Mouse (Mus musculus) spleen, adult 10 weeks (tissue): ENCODE results near the gene Plxnc1. TPM values are rescaled to one million over a fixed set of nuclear protein-coding genes. Genes with fewer than 3 reads are reported as not detected.

Experiments
- polyA plus RNA-seq: library from polyadenylated mRNA; stranded (reverse); fragments of 350-450 nt; fragmentation: Illumina TruSeq; extraction: RNeasy Lipid Tissue Mini Kit (QIAGEN cat#74804); gene quantifications from one replicate; pipeline ENCODE4 v1.2.3, GENCODE M21; 2015; ENCODE audit warnings: low replicate concordance; ENCODE audit not compliant: insufficient read depth

Gene Plxnc1
- polyA plus RNA-seq = 88.2 TPM

GRCm38 (mm10) chr10:94944691-94945205, at the start of gene Plxnc1:
TSS of gene Plxnc1 (minus strand) at chr10:94944835.

